8 mouse cellular contexts compared by ENCODE assay signal in the genomic region with DNA sequence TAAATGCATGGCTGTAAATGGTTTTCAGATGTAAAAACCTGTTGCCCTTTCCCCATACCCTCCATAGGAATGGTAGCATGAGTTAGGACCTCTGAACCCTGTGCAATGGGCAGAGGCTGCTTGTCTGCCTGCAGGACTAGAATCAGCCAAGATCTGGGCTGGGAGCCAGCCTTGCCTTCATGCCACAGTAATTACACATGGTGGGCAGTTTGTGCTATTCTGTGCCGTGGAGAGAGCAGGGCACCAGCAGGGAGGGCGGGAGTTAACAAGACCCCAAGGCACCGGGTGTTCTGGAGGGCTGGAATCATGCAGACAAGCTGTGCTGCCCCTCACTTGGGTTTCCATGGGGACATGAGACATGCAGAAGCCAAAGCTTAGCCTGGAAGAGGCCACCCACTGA. TPM values are rescaled to one million over a fixed set of nuclear protein-coding genes. Genes with fewer than 3 reads are reported as not detected.
DNase-seq lines count a peak whose midpoint lies in the region; ATAC-seq and TF ChIP-seq lines count a peak whose summit lies in the region.

No protein-coding gene starts in this region.

- H3K4me2 ChIP-seq in heart, embryonic 12.5 days: no peak overlapping the region
- H3K4me2 ChIP-seq in heart, embryonic 11.5 days: no peak overlapping the region
- no peak overlapping the region for H3K4me2 ChIP-seq in kidney, embryonic 16.5 days (replicated peaks; ENCODE audit: low read depth, low read length)
- no peak overlapping the region for H3K4me2 ChIP-seq in stomach, postnatal 0 days (replicated peaks; ENCODE audit: low read depth)

- H3K4me1 ChIP-seq in heart, embryonic 12.5 days (replicated peaks): 0 out of 2 replicates have a peak, but pooled peaks cover 6% of the 10 kb centered on the region
- H3K4me1 ChIP-seq in heart, embryonic 11.5 days (ENCODE audit: control insufficient read depth, insufficient read depth, low read length): no peaks in the 10 kb centered on the region
- H3K4me1 ChIP-seq in kidney, embryonic 16.5 days (ENCODE audit: insufficient read depth, low read length): peaks cover 30% of the 10 kb centered on the region
- H3K4me1 ChIP-seq in stomach, postnatal 0 days (replicated peaks; ENCODE audit: control insufficient read depth, insufficient read depth): no peaks in the 10 kb centered on the region

- no peak overlapping the region for H3K4me3 ChIP-seq in heart, embryonic 12.5 days
- H3K4me3 ChIP-seq in heart, embryonic 11.5 days (ENCODE audit: low read depth, low read length): no peak overlapping the region
- H3K4me3 ChIP-seq in kidney, embryonic 16.5 days (ENCODE audit: low read length): no peak overlapping the region
- H3K4me3 ChIP-seq in stomach, postnatal 0 days (ENCODE audit: low read depth, low read length): no peak overlapping the region

- WGBS in heart, embryonic 12.5 days: 59% methylated on average over 3 of the region's 3 CpGs
- WGBS in heart, embryonic 11.5 days (ENCODE audit: insufficient replicate concordance): 64% methylated on average over 3 of the region's 3 CpGs
- 60% methylated on average over 3 of the region's 3 CpGs for WGBS in kidney, embryonic 16.5 days
- WGBS in stomach, postnatal 0 days: 69% methylated on average over 3 of the region's 3 CpGs

- peak; percentile 77 to 79 for DNase-seq in cerebellum, postnatal 36 days
- DNase-seq in retina, embryonic 14.5 days (ENCODE audit: low spot score): peak; percentile 28
- DNase-seq in stomach, postnatal 0 days (ENCODE audit: low spot score): no peak
- DNase-seq in ovary, adult 18-20 months (ENCODE audit: low spot score): no peak
- no peak for DNase-seq in spleen, adult 12 weeks (ENCODE audit: low spot score)

- H3K36me3 ChIP-seq in heart, embryonic 12.5 days: peaks cover 9% of the 10 kb centered on the region; the same call in 1 of the 2 replicates
- H3K36me3 ChIP-seq in heart, embryonic 11.5 days (ENCODE audit: control insufficient read depth, insufficient read depth, low read length): no peaks in the 10 kb centered on the region
- H3K36me3 ChIP-seq in kidney, embryonic 16.5 days (ENCODE audit: insufficient read depth, low read length): no peaks in the 10 kb centered on the region; the same call in 1 of the 2 replicates
- H3K36me3 ChIP-seq in stomach, postnatal 0 days (ENCODE audit: control insufficient read depth, insufficient read depth, low read length): 0 out of 2 replicates have a peak, but pooled peaks cover 5% of the 10 kb centered on the region

- ATAC-seq in heart, embryonic 12.5 days (ENCODE audit: insufficient number of reproducible peaks, low FRiP score): no peak
- ATAC-seq in heart, embryonic 11.5 days (replicated peaks; ENCODE audit: insufficient number of reproducible peaks, low FRiP score, low TSS enrichment): no peak
- 0 out of 2 replicates have a peak, but pooled peaks have one; percentile 15 for ATAC-seq in kidney, embryonic 16.5 days (ENCODE audit: low FRiP score, low TSS enrichment)
- ATAC-seq in stomach, postnatal 0 days (ENCODE audit: low FRiP score, low TSS enrichment): no peak

- no peaks in the 10 kb centered on the region for H3K27me3 ChIP-seq in heart, embryonic 12.5 days (replicated peaks)
- no peaks in the 10 kb centered on the region for H3K27me3 ChIP-seq in heart, embryonic 11.5 days (ENCODE audit: control insufficient read depth, insufficient read depth, low read length)
- no peaks in the 10 kb centered on the region for H3K27me3 ChIP-seq in kidney, embryonic 16.5 days (ENCODE audit: insufficient read depth, low read length)
- H3K27me3 ChIP-seq in stomach, postnatal 0 days (ENCODE audit: control insufficient read depth, insufficient read depth, low read length): no peaks in the 10 kb centered on the region

- TF ChIP-seq CTCF in stomach, postnatal 0 days (IDR thresholded peaks at IDR 0.05; ENCODE audit: low read depth): no peak

- 0 out of 2 replicates have a peak overlapping the region, but pooled peaks have one; percentile 17 for H3K9ac ChIP-seq in heart, embryonic 12.5 days
- no peak overlapping the region for H3K9ac ChIP-seq in heart, embryonic 11.5 days (ENCODE audit: low read depth, low read length)
- H3K9ac ChIP-seq in kidney, embryonic 16.5 days (replicated peaks; ENCODE audit: low read length): no peak overlapping the region
- H3K9ac ChIP-seq in stomach, postnatal 0 days (ENCODE audit: low read length): no peak overlapping the region

- no peak overlapping the region for H3K27ac ChIP-seq in heart, embryonic 12.5 days (ENCODE audit: poor library complexity, severe bottlenecking)
- no peak overlapping the region for H3K27ac ChIP-seq in heart, embryonic 11.5 days (ENCODE audit: low read depth, low read length)
- no peak overlapping the region for H3K27ac ChIP-seq in kidney, embryonic 16.5 days (ENCODE audit: low read length)
- no peak overlapping the region for H3K27ac ChIP-seq in stomach, postnatal 0 days (replicated peaks)

- no peaks in the 10 kb centered on the region for H3K9me3 ChIP-seq in heart, embryonic 12.5 days (replicated peaks)
- H3K9me3 ChIP-seq in heart, embryonic 11.5 days (replicated peaks; ENCODE audit: control insufficient read depth, low read length): no peaks in the 10 kb centered on the region
- H3K9me3 ChIP-seq in kidney, embryonic 16.5 days (ENCODE audit: low read length): no peaks in the 10 kb centered on the region
- H3K9me3 ChIP-seq in stomach, postnatal 0 days (ENCODE audit: control insufficient read depth, low read length): no peaks in the 10 kb centered on the region

- TF ChIP-seq EP300 in stomach, postnatal 0 days (optimal IDR thresholded peaks at IDR 0.05): no peak

RNA-seq across cellular contexts. Expression of a gene that starts 30.1 kb away (rescaled TPM):
- 14.4 and 17.3 TPM in 2 replicates for polyA plus RNA-seq in heart, embryonic 12.5 days (2016; fragmentation: Nextera tagmentation; extraction: Ambion mirVana)
- polyA plus RNA-seq in heart, embryonic 11.5 days (2014; fragmentation: Nextera tagmentation; extraction: Ambion mirVana): 15.4 and 17.5 TPM in 2 replicates
- polyA plus RNA-seq in kidney, embryonic 16.5 days (2015; fragmentation: Nextera tagmentation; extraction: Ambion mirVana): 22.7 and 22.9 TPM in 2 replicates
- polyA plus RNA-seq in stomach, postnatal 0 days (2015; fragmentation: Nextera tagmentation; extraction: Ambion mirVana): 14.7 and 15.4 TPM in 2 replicates

RNA-seq across cellular contexts. Expression of a gene that starts 42.4 kb away (rescaled TPM):
- 0.33 and 0.36 TPM in 2 replicates for polyA plus RNA-seq in heart, embryonic 12.5 days (2016; fragmentation: Nextera tagmentation; extraction: Ambion mirVana)
- 0.42 and 0.67 TPM in 2 replicates for polyA plus RNA-seq in heart, embryonic 11.5 days (2014; fragmentation: Nextera tagmentation; extraction: Ambion mirVana)
- polyA plus RNA-seq in kidney, embryonic 16.5 days (2015; fragmentation: Nextera tagmentation; extraction: Ambion mirVana): 1.3 and 1.8 TPM in 2 replicates
- polyA plus RNA-seq in stomach, postnatal 0 days (2015; fragmentation: Nextera tagmentation; extraction: Ambion mirVana): 0.23 TPM in 2 replicates

Comparison
In these comparisons a context has a peak if more than half of its experiments do, and no peak if none do; other contexts are left out.
1. DNase-seq: peak in cerebellum, postnatal 36 days (2 of 2) and retina, embryonic 14.5 days (single experiment); none in stomach, postnatal 0 days (single experiment), ovary, adult 18-20 months (single experiment) and spleen, adult 12 weeks (single experiment).